Mouse (Mus musculus): ENCODE results near the gene Gabra2. TPM values are rescaled to one million over a fixed set of nuclear protein-coding genes. Genes with fewer than 3 reads are reported as not detected.

The Gabra2 gene
- not detected in 2 replicates for polyA plus RNA-seq (2012; rRNA removed)

DNA sequence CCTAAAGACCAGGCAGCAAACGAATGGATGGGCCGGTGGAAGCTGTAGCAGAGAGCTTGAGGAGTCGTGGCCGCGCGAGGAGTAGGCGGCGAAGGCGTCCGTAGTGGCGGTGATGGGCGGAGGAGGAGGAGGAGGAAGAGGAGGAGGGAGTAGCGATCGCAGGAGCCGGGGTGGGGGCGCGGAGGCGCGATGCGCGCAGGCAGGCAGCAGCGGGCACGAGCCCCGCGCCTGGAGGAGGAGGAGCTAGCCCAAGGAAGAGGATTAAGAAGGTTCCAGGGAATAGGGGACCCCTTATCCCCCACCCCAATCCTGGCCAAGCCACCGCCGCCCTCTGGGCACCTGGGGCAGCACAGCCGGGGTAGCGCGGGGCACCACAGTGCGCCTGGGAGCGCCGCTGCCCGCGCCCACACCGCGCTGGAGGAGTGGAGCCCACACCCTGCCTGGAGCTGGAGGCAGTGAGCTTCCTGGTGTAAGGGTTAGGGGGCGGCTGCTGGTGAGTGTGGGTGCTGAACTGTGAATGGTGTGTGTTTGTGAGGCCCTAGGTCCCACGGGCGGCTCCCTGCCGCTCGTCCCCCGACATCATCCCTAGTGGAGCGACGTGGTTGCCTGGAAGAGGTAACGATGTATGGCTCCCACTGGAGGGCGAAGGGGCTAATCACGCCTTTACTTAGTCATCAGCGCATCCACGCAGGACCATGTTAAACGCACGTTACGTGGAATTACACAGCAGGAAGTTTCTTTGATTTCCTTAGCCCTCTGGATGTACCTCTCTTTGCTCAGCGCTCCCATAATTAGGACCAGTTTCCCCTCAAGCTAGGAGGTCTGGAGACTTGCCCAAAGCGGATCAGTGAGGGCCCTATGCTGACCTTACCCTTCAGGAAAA is at the start of gene Gabra2:
Gene Gabra2, minus strand, starts transcription at position 125 of the 883 bp plus-strand sequence.

